Mouse (Mus musculus) kidney, postnatal 0 days (tissue): ENCODE data around the gene Matn4. TPM values are rescaled to one million over a fixed set of nuclear protein-coding genes. Genes with fewer than 3 reads are reported as not detected.

Experiments
- ATAC-seq: fragments of 200-750 bp; cut with Nextera tagmentation; replicated peaks from 2 replicates; pipeline ENCODE4 v1.8.0; 2017; ENCODE audit warnings: low read depth, moderate number of reproducible peaks, moderate TSS enrichment, moderate library complexity; ENCODE audit not compliant: low FRiP score
- DNase-seq: peaks from one replicate; pipeline ENCODE4 v3.0.0-alpha.2; 2016; ENCODE audit warnings: low spot score
- H3K27ac ChIP-seq: fragments of 300-500 bp; sonication (generic); 2 replicates; pipeline ENCODE4 v1.5.1; 2014; ENCODE audit warnings: mild to moderate bottlenecking
- H3K27me3 ChIP-seq: fragments of 300-500 bp; sonication (generic); 2 replicates; pipeline ENCODE4 v1.6.1; 2014; ENCODE audit warnings: low read length, mixed read lengths; ENCODE audit not compliant: insufficient read depth
- H3K36me3 ChIP-seq: fragments of 300-500 bp; sonication (generic); 2 replicates; pipeline ENCODE4 v1.6.1; 2014; ENCODE audit warnings: low read length, mixed read lengths; ENCODE audit not compliant: insufficient read depth
- H3K4me1 ChIP-seq: fragments of 300-500 bp; sonication (generic); replicated peaks from 2 replicates; pipeline ENCODE4 v1.6.1; 2014; ENCODE audit warnings: antibody characterized with exemption, low read length, mixed read lengths; ENCODE audit not compliant: insufficient read depth
- H3K4me2 ChIP-seq: fragments of 300-500 bp; sonication (generic); 2 replicates; pipeline ENCODE4 v1.6.1; 2014; ENCODE audit warnings: mild to moderate bottlenecking, low read length, moderate library complexity, mixed read lengths
- H3K4me3 ChIP-seq: fragments of 300-500 bp; sonication (generic); replicated peaks from 2 replicates; pipeline ENCODE4 v1.5.1; 2014; ENCODE audit warnings: low read depth, low read length
- H3K9ac ChIP-seq: fragments of 300-500 bp; sonication (generic); 2 replicates; pipeline ENCODE4 v1.6.1; 2014; ENCODE audit warnings: low read depth, low read length
- H3K9me3 ChIP-seq: fragments of 300-500 bp; sonication (generic); replicated peaks from 2 replicates; pipeline ENCODE4 v1.6.1; 2016; ENCODE audit warnings: low read length, inconsistent platforms, mixed read lengths
- CTCF ChIP-seq: IDR thresholded peaks from 2 replicates; pipeline ENCODE4 v1.5.1; 2016; ENCODE audit warnings: antibody characterized with exemption, low read depth, mild to moderate bottlenecking, moderate library complexity
- WGBS: fragments of 180-500 bp; shearing (Covaris S2); extraction: QIAGEN DNeasy Blood & Tissue Kit; methylation state at CpG from one replicate; pipeline ENCODE4 v1.1.7; 2014; 5-methylcytosine and 5-hydroxymethylcytosine counted together
- polyA plus RNA-seq: library from polyadenylated mRNA; unstranded; fragments of >200 nt; fragmentation: Nextera tagmentation; extraction: Ambion mirVana; gene quantifications from 2 replicates; pipeline ENCODE4 v1.2.1, GENCODE M21; 2015

Gene Matn4
- polyA plus RNA-seq, 1 experiment from 2014 or later, result 0.46 TPM

DNA sequence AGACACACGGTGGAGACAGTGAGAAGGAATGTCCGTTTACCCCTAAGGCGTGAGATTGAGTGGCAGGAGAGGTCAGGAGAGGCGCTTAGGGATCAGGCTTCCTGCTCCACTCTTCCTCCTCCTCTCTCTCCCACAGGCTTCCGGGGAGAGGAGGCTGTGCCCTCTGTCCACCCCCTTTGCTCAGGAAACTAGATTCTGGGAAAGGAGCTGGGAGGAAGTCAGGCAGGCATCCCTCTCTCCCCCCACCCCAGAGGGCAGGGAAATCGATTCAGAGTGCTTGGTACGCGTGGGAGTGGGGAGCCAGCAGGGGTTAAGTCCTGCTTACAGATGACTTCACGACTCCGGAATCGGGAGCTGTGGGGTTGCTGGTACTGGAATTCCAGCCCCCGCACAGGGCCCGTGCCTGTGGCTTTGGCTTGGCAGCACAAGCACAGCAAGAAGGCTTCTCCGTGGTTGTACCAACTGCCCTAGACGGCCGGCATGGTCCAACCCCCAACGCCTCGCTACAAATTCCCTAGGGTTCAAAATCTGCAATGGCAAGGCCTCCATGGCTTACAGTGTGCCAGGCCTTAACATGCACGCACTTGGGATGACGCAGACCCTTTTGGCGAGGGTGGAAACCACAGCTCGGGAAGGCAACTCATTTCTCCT, 27.7 kb upstream of the Matn4 start:
- peak; percentile 87 for DNase-seq
- H3K4me2 ChIP-seq, result peak overlapping the region; percentile 43
- H3K27me3 ChIP-seq, result no peaks in the 10 kb centered on the region
- H3K9me3 ChIP-seq, result no peaks in the 10 kb centered on the region
- WGBS, result 11% methylated on average over 22 of the region's 22 CpGs
- H3K4me1 ChIP-seq, result peaks cover 69% of the 10 kb centered on the region
- H3K27ac ChIP-seq, result peak overlapping the region; percentile 93
- H3K36me3 ChIP-seq, result peaks cover 10% of the 10 kb centered on the region; the same call in 1 of the 2 replicates
- peak overlapping the region; percentile 45 for H3K9ac ChIP-seq
- H3K4me3 ChIP-seq, result no peak overlapping the region
- 0 out of 2 replicates have a peak, but pooled peaks have one; percentile 4 for ATAC-seq
- TF ChIP-seq CTCF, result no peak

DNA sequence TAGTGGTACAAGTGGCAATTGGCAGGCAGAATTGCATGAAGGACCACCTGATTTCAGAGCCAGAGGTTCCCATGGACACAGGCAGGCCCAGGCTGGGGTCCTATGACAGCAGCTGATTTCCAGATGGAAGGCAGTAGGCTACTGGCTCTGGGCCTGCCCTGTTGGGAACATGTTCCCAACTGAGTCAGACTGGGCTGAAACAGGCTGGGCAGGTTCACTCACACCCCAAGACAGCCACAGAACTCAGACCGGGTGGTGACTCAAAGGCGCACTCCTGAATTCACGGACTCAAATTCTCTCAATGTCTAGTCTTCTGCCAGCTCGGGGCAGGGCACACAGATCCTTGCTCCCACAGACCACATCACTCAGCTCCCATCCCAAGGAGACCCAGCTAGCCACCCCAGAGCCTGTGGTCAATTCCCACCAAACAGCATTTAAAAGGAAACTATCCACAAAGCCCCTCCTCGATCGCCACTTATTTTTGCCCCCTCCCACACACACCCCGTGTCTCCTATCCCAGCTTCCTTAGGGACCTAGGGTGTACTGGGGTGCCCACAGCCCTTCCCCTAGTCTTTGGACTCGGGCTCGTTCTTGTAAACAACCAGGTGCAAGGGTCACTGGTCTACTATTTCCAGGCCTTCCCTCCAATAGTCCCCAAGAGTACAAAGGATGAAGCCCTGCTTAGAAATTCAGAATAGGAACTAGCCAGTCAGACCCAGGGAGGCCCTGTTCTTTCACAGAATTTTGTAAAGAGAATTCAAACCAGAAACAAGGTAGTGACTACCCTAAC, 26.9 kb upstream of the Matn4 start:
- no peak for ATAC-seq
- H3K9me3 ChIP-seq, result no peaks in the 10 kb centered on the region
- 44% methylated on average over 9 of the region's 9 CpGs for WGBS
- H3K4me3 ChIP-seq, result no peak overlapping the region
- H3K4me1 ChIP-seq, result peaks cover 62% of the 10 kb centered on the region
- peak overlapping the region; percentile 43 for H3K4me2 ChIP-seq
- no peaks in the 10 kb centered on the region for H3K27me3 ChIP-seq
- H3K27ac ChIP-seq, result peak overlapping the region; percentile 93
- DNase-seq, result no peak
- no peak for TF ChIP-seq CTCF
- peak overlapping the region; percentile 45; the same call in 1 of the 2 replicates for H3K9ac ChIP-seq
- H3K36me3 ChIP-seq, result peaks cover 13% of the 10 kb centered on the region; the same call in 1 of the 2 replicates

DNA sequence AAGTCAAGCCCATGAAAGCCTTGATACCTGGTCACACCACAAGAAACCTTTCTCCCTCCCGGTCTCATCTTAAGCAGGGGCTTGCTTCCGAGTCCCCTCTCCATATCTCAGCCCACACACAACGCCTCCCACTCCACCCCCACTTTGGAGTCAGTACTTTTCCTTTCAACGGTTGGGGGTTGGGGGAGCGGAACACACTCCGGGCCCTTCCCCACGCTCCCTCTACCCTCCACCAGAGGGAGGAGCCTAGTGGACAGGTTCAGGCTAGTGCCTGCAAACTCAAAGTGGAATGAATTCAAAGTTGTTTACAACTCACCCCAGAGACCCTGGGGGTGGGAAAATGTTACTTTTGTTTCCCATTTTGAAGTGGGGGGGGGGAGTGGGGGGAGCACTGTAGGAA, 25.7 kb upstream of the Matn4 start:
- Histone ChIP-seq H3K27ac (peak overlapping the region; percentile 93), H3K4me1 (peaks cover 52% of the 10 kb centered on the region), H3K4me3 (no peak overlapping the region), H3K9me3 (no peaks in the 10 kb centered on the region), H3K36me3 (peaks cover 17% of the 10 kb centered on the region; the same call in 1 of the 2 replicates), H3K9ac (0 out of 2 replicates have a peak overlapping the region, but pooled peaks have one; percentile 35), H3K4me2 (peak overlapping the region; percentile 38), H3K27me3 (no peaks in the 10 kb centered on the region)
- DNase-seq (no peak), ATAC-seq (peak; percentile 56; the same call in 1 of the 2 replicates)
- peak; percentile 53 for TF ChIP-seq CTCF
- WGBS, result 8% methylated on average over 7 of the region's 7 CpGs

DNA sequence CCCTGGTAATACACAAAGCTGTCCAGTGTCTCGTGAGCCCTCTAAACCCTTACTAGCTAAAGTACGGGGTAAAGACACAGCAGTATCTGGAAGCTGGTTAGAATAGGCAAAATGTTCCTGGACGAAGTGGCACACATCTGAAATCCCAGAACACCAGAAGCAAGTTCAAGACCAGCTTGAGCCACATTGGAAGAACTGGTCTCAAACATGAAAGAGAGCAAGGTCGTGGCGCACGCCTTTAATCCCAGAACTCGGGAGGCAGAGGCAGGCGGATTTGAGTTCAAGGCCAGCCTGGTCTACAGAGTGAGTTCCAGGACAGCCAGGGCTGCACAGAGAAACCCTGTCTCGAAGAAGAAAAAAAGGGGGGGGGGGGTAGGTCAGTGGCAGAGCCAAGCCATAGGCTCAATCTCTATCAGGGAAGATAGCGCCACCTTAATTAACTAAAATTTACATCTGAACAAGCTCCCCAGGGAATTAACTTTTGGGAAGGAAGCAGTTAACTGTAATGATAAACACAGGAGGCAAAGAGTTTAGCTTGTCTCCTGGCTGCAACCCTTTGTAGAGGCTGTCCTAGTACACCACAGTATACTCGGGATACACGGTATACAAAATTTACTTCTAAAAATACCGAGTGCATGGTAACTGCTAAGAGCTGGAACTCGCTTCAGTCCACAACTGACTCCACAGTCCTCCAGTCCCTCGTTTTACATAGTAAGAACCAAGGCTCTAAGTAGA, 25.1 kb upstream of the Matn4 start:
- 57% methylated on average over 15 of the region's 15 CpGs for WGBS

DNA sequence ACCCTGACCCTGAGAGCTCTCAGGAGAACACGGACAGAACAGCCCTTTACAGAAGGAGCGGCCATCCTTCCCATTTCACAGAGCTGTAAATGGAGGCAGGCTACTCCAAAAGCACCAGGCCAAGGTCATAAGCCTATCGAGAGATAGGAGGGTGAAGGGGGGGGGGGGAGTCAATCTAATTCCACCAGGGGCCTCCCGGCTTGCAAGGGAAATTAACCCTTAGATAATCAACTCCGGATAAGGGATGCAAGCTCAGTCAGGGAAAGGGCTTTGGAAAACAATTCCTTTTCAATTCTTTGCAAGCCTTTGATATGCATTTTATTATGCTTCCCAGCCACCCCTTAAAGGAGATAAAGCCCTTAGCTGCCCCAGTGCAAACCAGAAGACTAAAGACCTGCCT, 23.5 kb upstream of the Matn4 start:
- Histone ChIP-seq H3K36me3 (peaks cover 32% of the 10 kb centered on the region), H3K4me1 (peaks cover 31% of the 10 kb centered on the region), H3K27me3 (no peaks in the 10 kb centered on the region), H3K27ac (no peak overlapping the region), H3K9me3 (no peaks in the 10 kb centered on the region), H3K9ac (no peak overlapping the region), H3K4me3 (no peak overlapping the region), H3K4me2 (no peak overlapping the region)
- 35% methylated on average over 5 of the region's 5 CpGs for WGBS
- no peak for TF ChIP-seq CTCF
- ATAC-seq, result no peak
- DNase-seq, result no peak

More for the DNA sequence above, 25.1 kb upstream of the Matn4 start:
- H3K4me1 ChIP-seq, result peaks cover 45% of the 10 kb centered on the region
- H3K4me2 ChIP-seq, result no peak overlapping the region
- H3K27ac ChIP-seq, result peak overlapping the region; percentile 93; the same call in 1 of the 2 replicates
- no peaks in the 10 kb centered on the region for H3K27me3 ChIP-seq
- DNase-seq (no peak), ATAC-seq (no peak)
- no peak overlapping the region for H3K9ac ChIP-seq
- H3K9me3 ChIP-seq, result no peaks in the 10 kb centered on the region
- TF ChIP-seq CTCF, result no peak
- no peak overlapping the region for H3K4me3 ChIP-seq
- H3K36me3 ChIP-seq, result peaks cover 21% of the 10 kb centered on the region; the same call in 1 of the 2 replicates

DNA sequence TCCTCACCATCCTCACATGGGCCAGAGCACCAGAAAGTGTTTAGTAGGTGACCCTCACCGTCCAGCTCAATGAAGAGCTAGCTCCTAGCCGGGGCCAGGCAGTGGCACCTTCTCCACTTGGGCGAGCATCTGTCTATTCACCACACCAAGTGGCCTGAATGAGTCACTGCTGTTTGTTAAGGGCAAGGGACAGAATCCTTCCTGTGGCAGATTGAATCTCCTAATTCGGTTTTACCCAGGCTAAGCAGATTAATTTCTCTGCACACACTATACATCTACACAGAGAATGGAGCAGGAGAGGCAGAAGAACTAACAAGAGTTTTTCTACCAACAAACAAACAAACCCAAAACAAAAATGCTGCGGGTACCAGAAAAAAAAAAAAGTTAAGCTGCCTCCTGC, 22.0 kb upstream of the Matn4 start:
- Histone ChIP-seq H3K9ac (no peak overlapping the region), H3K9me3 (no peaks in the 10 kb centered on the region), H3K27ac (no peak overlapping the region), H3K4me3 (no peak overlapping the region), H3K4me2 (no peak overlapping the region), H3K4me1 (peaks cover 16% of the 10 kb centered on the region), H3K36me3 (peaks cover 40% of the 10 kb centered on the region), H3K27me3 (no peaks in the 10 kb centered on the region)
- DNase-seq, result no peak
- ATAC-seq, result no peak
- 63% methylated on average over 5 of the region's 5 CpGs for WGBS
- TF ChIP-seq CTCF, result no peak
